Mouse (Mus musculus): Measurements from ENCODE around the gene Vpreb2.
A peak's percentile ranks its signal among the peaks of the same experiment; 100 is the strongest.
"Not testable (repeated sequence)": the region's sequence is repeated elsewhere in the genome, so short reads cannot be mapped to it uniquely, and the experiment has no call there.

The Vpreb2 gene

DNA sequence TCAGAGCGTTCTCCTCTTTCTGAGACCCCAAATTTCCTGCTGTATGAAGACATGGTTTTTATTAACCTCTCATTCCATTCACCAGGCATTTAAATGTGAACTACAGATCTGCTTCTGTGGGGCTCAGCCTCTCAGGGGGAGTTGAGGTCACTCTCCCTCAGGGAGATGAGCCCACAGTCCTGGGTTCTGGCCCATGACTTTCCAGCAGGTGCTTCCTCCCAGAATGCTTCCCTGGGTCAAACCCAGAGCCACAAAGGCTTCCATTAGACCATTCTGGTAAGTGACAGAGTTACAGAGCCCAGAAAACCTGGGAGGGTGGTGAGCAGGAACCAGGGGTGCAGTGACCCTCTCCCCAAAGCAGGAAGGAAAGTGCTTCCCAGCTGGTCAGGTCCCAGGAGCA lies at the start of gene Vpreb2:
Gene Vpreb2 (plus strand): TSS at position 301 of the 400 bp plus-strand sequence.
- DNase-seq (ENCODE audit: low spot score in 2 of 2), result no peak

DNA sequence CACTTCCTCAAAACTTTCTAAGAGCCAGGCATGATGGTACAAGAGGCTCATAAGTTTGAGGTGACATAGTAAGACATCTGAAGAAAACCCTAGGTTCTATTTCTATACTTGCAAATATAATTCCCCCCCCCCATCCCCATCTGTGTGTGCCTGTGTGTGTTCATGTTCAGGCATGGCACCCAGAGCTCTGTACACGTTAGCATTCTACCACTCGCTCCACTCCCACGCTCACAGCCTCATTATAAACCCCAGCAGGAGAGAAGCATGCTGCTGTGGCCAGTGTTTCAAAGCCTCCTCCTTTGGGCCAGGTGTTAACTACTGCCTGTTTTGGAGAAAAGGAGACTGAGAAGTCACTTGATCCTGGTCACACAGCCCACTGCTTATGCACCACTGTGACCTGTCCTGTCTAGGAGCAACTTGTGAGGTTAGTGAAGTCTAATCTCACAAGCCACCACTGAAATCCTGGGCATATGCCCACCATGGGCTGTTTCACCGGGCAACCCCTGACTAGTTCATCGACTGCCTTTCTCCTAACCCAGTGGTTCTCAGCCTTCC lies 48.2 kb upstream of the Vpreb2 start:
- DNase-seq (ENCODE audit: low spot score in 2 of 2), result no peak

GRCm38 (mm10) chr16:17933594-17934444 lies 46.4 kb upstream of the Vpreb2 start:
- no peak for DNase-seq (ENCODE audit: low spot score in 2 of 2)

DNA sequence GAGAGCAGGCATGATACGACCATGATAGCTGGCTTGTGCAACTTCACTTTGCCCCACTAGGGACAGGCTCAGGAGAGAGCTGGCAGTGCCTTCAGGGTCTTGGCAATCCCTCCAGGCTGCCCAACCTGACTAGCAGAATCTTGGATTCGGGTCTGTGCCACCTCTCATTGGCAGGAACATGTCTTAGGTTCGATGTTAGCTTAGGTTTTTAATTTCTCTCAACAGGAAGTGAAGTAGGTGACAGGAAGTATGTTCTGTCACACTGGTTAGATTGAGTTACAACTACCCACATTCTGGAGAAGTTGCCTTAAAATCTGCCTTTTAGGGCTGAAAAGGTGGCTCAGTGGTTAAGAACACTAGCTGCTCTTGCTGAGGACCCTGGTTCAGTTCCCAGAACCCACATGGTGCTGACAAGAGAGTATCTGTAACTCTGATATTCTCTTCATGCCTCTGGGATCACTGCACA lies 45.8 kb upstream of the Vpreb2 start:
- DNase-seq (ENCODE audit: low spot score in 2 of 2), result no peak

DNA sequence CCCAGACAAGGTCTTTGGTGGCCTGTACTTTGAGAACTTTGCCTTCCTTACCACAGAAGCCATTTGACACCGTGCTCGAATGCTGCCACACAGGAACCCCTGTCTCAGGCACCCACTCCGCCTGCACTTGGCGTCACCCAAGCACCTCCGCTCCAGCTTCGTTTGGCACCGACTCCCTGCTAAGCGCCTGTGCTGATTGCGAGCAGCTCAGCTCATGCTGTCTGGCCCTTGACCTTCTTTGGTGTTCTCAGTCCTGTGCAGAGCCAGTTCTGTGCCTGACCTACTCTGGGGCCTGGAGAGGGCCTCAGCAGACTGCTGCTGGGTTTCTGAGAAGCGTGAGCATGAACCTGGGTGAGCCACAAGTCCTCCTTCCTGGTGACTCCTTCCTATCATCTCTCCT lies 43.5 kb upstream of the Vpreb2 start:
- DNase-seq (ENCODE audit: low spot score in 2 of 2), result no peak

DNA sequence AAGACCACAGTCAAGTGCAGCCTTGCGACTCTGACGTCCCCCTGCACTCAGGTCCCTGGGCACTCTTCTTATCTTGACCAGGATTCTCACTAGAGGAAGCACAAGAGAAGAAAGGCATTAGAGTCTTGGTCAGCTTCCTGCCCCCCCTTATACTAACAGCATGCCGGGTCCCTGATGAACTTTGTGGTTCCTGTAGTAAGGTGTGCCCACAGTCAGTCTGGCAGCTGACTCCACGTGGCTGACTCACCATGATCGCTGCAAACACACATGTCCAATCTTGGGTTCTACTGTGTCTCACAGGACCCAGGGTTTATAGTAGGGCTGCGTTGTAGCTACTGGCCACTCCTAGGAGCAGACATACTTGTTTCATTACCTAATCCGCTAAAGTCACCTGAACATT lies 42.0 kb upstream of the Vpreb2 start:
- no peak for DNase-seq (ENCODE audit: low spot score in 2 of 2)

DNA sequence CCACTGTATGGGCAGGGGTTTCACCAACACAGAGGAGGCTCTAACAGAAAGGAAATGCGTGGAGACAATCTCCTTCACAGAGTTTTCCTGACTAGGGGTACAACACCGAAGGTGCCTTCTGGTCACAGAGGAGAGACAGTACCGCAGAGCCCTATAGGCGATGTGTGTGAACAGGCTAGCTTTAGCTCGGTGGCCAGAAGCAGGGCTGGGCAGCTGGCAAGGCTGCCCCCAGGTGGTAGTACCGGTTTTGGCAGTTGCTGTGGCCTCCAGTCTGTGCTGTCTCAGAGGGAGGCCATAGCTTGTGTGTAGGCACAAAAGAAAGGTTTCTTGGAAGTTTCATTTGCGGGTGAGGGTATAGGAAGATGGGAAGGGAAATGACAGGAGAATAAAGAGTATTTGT lies 41.4 kb upstream of the Vpreb2 start:
- DNase-seq (ENCODE audit: low spot score in 2 of 2), result peak; percentile 54 to 67

DNA sequence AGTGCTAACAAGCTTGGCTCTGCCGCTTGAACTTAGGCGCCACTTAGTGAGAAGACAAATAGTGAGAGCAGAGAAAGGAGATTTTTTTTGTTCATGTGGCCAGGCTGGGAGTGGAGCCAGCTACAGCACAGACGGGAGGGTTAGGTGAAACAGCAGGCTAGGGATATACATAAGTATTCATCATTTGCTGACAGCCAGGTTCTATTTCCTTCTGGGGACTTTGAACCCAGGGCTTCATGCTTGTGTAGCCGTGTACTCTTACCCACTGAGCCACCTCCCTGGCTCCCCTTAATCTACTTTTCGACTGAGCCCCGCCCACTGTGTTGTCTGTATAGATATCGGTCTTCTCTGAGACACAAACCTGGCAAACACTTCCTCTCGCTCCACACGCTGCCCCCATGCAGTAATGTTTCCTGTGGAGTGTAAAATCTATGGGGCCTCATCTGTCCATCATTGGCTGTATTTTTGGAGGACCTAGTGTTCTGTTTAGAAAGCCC lies 40.9 kb upstream of the Vpreb2 start:
- no peak for DNase-seq (ENCODE audit: low spot score in 2 of 2)

GRCm38 (mm10) chr16:17943466-17943865 lies 36.8 kb upstream of the Vpreb2 start:
- DNase-seq (ENCODE audit: low spot score in 2 of 2), result no peak

DNA sequence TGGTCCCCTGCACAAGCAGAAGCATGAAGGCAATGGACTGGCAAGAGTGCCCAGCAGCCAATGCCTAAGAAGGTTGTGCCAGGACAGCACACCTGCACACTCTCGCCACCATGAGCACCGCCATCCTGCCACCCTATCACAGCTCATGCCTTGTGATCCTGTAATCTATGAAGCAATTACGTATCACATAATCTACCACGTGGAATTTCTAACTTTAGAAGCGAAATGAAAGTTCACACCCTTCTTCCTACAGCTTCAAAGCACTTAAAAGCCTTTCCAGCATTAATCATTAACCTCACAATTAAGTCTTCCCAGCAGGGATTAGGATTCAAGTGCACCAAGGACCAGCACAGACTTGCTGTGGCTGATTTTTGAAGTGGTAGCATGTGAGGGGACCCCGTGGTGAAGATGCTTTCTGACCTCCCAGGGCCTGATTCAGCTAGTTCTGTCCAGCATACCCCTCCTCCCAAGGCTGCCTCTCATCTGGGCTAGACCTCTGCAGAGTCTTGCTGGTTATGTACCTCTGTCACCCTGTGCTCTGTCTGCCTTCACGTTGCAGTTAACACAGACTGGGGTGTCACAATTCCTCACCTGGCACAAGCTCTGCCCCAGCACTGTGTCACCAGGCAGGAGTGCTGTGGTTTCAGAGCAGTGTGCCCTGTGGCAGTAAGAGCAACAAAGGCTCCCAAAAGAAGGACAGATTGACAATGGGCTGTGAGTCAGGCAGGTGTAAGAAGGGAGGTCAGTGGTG lies 35.0 kb upstream of the Vpreb2 start:
- no peak for DNase-seq (ENCODE audit: low spot score in 2 of 2)

GRCm38 (mm10) chr16:17949421-17949877 lies 30.8 kb upstream of the Vpreb2 start:
- no peak for DNase-seq (ENCODE audit: low spot score in 2 of 2)

GRCm38 (mm10) chr16:17950068-17950467 lies 30.2 kb upstream of the Vpreb2 start:
- no peak for DNase-seq (ENCODE audit: low spot score in 2 of 2)

DNA sequence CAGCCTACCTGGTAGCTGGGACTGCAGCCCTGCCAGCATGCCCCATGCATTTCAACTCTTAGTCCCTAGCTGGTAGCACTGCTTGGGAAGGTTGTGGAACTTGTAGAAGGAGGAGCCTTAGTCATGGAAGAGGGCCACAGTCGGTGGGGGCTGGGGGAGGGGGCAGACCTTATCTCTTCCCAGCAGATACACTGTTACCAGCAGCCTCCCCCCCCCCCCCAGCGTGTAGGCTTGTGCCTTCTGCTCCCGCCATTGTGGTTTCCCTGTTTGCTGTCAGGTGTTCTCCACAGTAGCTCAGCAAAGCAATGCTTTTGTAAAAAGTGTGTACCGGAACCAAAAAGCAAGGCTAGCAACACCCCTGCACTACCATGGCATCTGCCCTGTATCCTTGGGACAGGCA lies 28.6 kb upstream of the Vpreb2 start:
- DNase-seq (ENCODE audit: low spot score in 2 of 2), result no peak

DNA sequence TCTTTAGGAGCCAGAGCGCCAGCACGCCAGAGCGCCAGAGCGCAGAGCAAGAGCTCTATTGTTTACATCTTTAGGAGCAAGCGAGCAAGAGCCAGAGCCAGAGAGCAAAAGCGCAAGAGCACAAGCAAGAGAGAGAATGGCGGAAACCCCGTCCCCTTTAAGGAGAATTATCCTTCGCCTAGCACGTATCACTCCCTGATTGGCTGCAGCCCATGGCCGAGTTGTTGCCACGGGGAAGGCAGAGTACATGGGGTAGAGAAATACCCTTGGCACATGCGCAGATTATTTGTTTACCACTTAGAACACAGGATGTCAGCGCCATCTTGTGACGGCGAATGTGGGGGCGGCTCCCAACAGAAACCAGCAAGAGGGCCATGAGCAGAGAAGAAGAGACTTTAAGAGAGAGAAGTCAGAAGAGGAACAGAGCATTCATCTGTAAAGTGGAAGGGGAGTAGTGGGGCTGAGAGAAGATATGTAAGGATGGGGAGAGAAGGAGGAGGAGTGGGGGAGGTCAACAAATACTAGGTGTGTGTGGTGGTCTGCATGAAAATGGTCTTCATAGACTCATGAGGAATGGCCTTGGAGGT lies 24.1 kb upstream of the Vpreb2 start:
- DNase-seq (ENCODE audit: low spot score in 2 of 2), result not testable (repeated sequence)

DNA sequence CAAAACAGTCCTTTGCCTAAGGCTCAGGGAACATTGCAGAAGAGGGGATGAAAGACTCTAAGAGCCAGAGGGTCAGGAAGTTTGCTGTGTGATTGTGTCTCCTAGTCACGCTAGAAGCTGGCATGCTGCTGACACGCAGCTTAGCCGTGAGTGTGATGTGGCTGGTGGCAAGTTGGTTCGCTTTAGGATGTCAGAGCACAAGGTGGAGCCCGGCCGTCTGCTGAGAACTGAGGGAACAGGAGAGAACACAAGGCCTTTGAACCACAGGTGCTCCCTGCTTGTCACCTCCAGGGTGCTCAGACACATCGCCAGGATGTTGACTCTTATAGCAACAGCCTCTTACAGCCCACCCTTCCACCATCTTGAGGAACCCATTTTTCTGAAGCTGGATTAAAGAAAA lies 18.1 kb upstream of the Vpreb2 start:
- no peak for DNase-seq (ENCODE audit: low spot score in 2 of 2)

GRCm38 (mm10) chr16:17971853-17972252 lies 8.4 kb upstream of the Vpreb2 start:
- no peak for DNase-seq (ENCODE audit: low spot score in 2 of 2)

GRCm38 (mm10) chr16:17977840-17978239 lies 2.4 kb upstream of the Vpreb2 start:
- not testable (repeated sequence) for DNase-seq (ENCODE audit: low spot score in 2 of 2)

- no peak for DNase-seq (ENCODE audit: low spot score in 2 of 2)
Measured at GRCm38 (mm10) chr16:17983201-17983600, 3.0 kb downstream of the Vpreb2 start.

- DNase-seq (ENCODE audit: low spot score in 2 of 2), result no peak
Measured at GRCm38 (mm10) chr16:17984231-17984630, 4.0 kb downstream of the Vpreb2 start.

- no peak for DNase-seq (ENCODE audit: low spot score in 2 of 2)
Measured at GRCm38 (mm10) chr16:17985078-17985477, 4.8 kb downstream of the Vpreb2 start.

DNA sequence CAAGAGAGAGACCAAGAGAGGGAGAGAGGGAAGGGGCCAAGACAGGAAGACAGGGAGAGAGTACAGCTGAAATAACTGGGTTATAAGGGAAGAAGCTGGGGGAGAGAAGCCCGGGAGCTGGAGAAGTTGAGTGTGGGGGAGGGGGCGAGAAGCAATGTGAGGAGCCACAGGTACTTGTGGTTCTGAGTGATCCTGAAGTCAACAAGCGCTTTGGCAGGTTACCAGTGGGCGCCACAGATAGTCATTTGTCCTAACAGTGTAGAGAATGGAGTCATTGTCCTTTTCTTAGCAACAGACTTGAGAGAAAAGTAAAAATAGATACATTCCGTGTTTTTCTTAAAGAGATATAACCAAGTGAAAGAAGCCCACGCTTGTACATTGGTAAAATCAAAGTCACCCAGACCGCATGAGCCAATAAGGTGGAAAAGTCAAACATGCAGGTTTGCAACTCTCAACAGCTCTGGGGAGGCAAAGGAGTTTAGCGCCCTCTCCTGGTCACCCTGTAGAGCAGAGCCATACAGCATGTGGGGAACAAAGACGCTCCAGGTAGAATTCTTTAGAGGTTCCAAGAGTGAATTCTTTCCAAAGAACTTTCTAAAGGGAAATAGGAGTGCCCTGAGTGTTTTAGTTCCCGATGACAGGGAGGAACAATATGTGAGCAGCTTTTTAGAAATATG lies 6.4 kb downstream of the Vpreb2 start:
- peak in 1 of 2 experiments; percentile 38 for DNase-seq (ENCODE audit: low spot score in 2 of 2)

Data from spleen, postnatal 14 days (tissue).